In the genomic region with DNA sequence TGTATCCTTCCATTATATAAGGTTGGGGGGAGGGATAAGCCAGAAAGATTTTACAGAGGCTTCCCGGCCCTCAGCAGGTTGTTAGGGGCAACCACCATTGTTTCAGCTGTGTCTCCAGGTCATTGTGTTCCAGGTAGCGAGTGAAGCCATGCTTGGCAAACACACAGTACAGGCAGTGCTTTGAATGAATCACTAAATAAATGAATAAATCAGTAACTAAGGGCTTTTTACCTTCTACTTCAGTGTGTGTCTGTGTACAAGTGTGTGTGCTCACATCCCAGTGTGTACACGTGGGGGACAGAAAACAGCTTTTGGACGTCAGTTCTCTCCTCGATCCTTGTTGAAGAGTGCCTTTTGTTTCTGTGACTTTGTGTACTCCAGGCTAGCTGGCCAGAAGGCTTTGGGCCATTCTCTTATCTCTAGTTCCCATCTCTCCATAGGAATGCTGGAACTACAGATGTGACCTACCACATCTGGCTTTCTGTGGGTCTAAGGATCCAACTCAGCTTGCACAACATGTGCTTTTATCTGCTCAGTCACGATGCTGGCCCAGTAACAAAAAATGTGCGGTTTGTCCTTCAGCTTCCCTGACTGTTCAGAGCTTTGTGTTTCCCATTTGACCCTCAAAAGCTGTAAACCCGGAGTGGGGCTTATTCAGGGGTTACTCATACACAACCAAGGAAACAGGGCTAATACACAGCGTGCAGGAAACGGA, we compare ENCODE assay signal across 9 mouse cellular contexts. TPM values are rescaled to one million over a fixed set of nuclear protein-coding genes. Genes with fewer than 3 reads are reported as not detected.
DNase-seq lines count a peak whose midpoint lies in the region; ATAC-seq lines count a peak whose summit lies in the region.
"Had no signal": no experiment of that assay in that cellular context is flagged by ENCODE, and none has a peak within 500 bp of the region (broad histone marks: within the 10 kb centered on the region; RNA-seq: fewer than 3 reads in every experiment).

No protein-coding gene starts in this region.

- H3K9ac ChIP-seq in kidney, embryonic 16.5 days (replicated peaks; ENCODE audit: low read length): no peak overlapping the region
- no peak overlapping the region for H3K9ac ChIP-seq in midbrain, embryonic 11.5 days (ENCODE audit: low read length)
- H3K9ac ChIP-seq in intestine, embryonic 15.5 days: no peak overlapping the region

- H3K4me3 ChIP-seq in kidney, embryonic 16.5 days (ENCODE audit: low read length): no peak overlapping the region
- H3K4me3 ChIP-seq in midbrain, embryonic 11.5 days (ENCODE audit: low read depth, low read length): no peak overlapping the region
- H3K4me3 ChIP-seq in intestine, embryonic 15.5 days (replicated peaks): no peak overlapping the region
- H3K4me3 ChIP-seq: erythroblast, embryonic 14.5 days had no signal

- WGBS in kidney, embryonic 16.5 days: 56% methylated on average over 10 of the region's 10 CpGs
- 20% methylated on average over 10 of the region's 10 CpGs for WGBS in midbrain, embryonic 11.5 days
- 62% methylated on average over 10 of the region's 10 CpGs for WGBS in intestine, embryonic 15.5 days

- H3K27ac ChIP-seq in kidney, embryonic 16.5 days (ENCODE audit: low read length): no peak overlapping the region
- peak overlapping the region; percentile 52; the same call in 1 of the 2 replicates for H3K27ac ChIP-seq in midbrain, embryonic 11.5 days (ENCODE audit: low read depth, low read length)
- no peak overlapping the region for H3K27ac ChIP-seq in intestine, embryonic 15.5 days

- no peak overlapping the region for H3K4me2 ChIP-seq in kidney, embryonic 16.5 days (replicated peaks; ENCODE audit: low read depth, low read length)
- peak overlapping the region; percentile 8; the same call in 1 of the 2 replicates for H3K4me2 ChIP-seq in midbrain, embryonic 11.5 days
- H3K4me2 ChIP-seq in intestine, embryonic 15.5 days (replicated peaks): no peak overlapping the region

- H3K27me3 ChIP-seq in kidney, embryonic 16.5 days (ENCODE audit: insufficient read depth, low read length): no peaks in the 10 kb centered on the region
- no peaks in the 10 kb centered on the region for H3K27me3 ChIP-seq in midbrain, embryonic 11.5 days (ENCODE audit: control insufficient read depth, insufficient read depth, low read length)
- H3K27me3 ChIP-seq in intestine, embryonic 15.5 days (replicated peaks): no peaks in the 10 kb centered on the region

- no peak for DNase-seq in kidney, postnatal 14 days
- DNase-seq in NIH3T3 (ENCODE audit: low read depth): peak; percentile 96
- peak; percentile 62 for DNase-seq in fibroblast of lung, adult 2 months (ENCODE audit: low read depth)
- DNase-seq in midbrain, embryonic 11.5 days (ENCODE audit: low spot score, missing footprints): peak; percentile 91
- no peak for DNase-seq in spleen, postnatal 4 days (ENCODE audit: low spot score in 2 of 2)
- no peak for DNase-seq in cerebellum, adult 9-10 months

- peak; percentile 76 for ATAC-seq in kidney, embryonic 16.5 days (ENCODE audit: low FRiP score, low TSS enrichment)
- peak; percentile 91 for ATAC-seq in midbrain, embryonic 11.5 days (ENCODE audit: low FRiP score)
- no peak for ATAC-seq in intestine, embryonic 15.5 days

- H3K4me1 ChIP-seq in kidney, embryonic 16.5 days (ENCODE audit: insufficient read depth, low read length): peaks cover 9% of the 10 kb centered on the region; the same call in 1 of the 2 replicates
- peaks cover 15% of the 10 kb centered on the region for H3K4me1 ChIP-seq in midbrain, embryonic 11.5 days (ENCODE audit: control insufficient read depth, insufficient read depth, low read length)
- no peaks in the 10 kb centered on the region; the same call in 1 of the 2 replicates for H3K4me1 ChIP-seq in intestine, embryonic 15.5 days (replicated peaks)

- no peaks in the 10 kb centered on the region for H3K9me3 ChIP-seq in kidney, embryonic 16.5 days (ENCODE audit: low read length)
- no peaks in the 10 kb centered on the region for H3K9me3 ChIP-seq in midbrain, embryonic 11.5 days (ENCODE audit: control insufficient read depth, low read length)
- no peaks in the 10 kb centered on the region for H3K9me3 ChIP-seq in intestine, embryonic 15.5 days

- no peaks in the 10 kb centered on the region for H3K36me3 ChIP-seq in kidney, embryonic 16.5 days (ENCODE audit: insufficient read depth, low read length)
- no peaks in the 10 kb centered on the region for H3K36me3 ChIP-seq in midbrain, embryonic 11.5 days (ENCODE audit: control insufficient read depth, insufficient read depth, low read length)
- no peaks in the 10 kb centered on the region for H3K36me3 ChIP-seq in intestine, embryonic 15.5 days

RNA-seq across cellular contexts. Expression of a gene that starts 10.2 kb away (rescaled TPM):
- 381 and 401 TPM in 2 replicates for polyA plus RNA-seq in kidney, embryonic 16.5 days (2015; fragmentation: Nextera tagmentation; extraction: Ambion mirVana)
- polyA plus RNA-seq in midbrain, embryonic 11.5 days (2014; fragmentation: Nextera tagmentation; extraction: Ambion mirVana): 493 and 516 TPM in 2 replicates
- 308 and 309 TPM in 2 replicates for polyA plus RNA-seq in intestine, embryonic 15.5 days (2015; fragmentation: Nextera tagmentation; extraction: Ambion mirVana)

RNA-seq across cellular contexts. Expression of a gene that starts 26.5 kb away (rescaled TPM):
- 50.7 and 52.1 TPM in 2 replicates for polyA plus RNA-seq in kidney, embryonic 16.5 days (2015; fragmentation: Nextera tagmentation; extraction: Ambion mirVana)
- 49.2 and 53.7 TPM in 2 replicates for polyA plus RNA-seq in midbrain, embryonic 11.5 days (2014; fragmentation: Nextera tagmentation; extraction: Ambion mirVana)
- polyA plus RNA-seq in intestine, embryonic 15.5 days (2015; fragmentation: Nextera tagmentation; extraction: Ambion mirVana): 48.0 and 48.4 TPM in 2 replicates

Comparison
In these comparisons a context has a peak if more than half of its experiments do, and no peak if none do; other contexts are left out.
1. DNase-seq: peak in NIH3T3 (single experiment), fibroblast of lung, adult 2 months (single experiment) and midbrain, embryonic 11.5 days (single experiment); none in kidney, postnatal 14 days (single experiment), spleen, postnatal 4 days (0 of 2) and cerebellum, adult 9-10 months (single experiment).